Mouse (Mus musculus) E14TG2a.4 (cell line): ENCODE results near the gene Tceanc2.

Experiments
- CTCF ChIP-seq: conservative IDR thresholded peaks from 2 replicates; pipeline ENCODE4 v1.5.1; 2014; ENCODE audit warnings: low read length
- POU5F1 ChIP-seq: IDR thresholded peaks from 2 replicates; pipeline ENCODE4 v1.6.1; 2014; ENCODE audit warnings: low read length, borderline replicate concordance

GRCm38 (mm10) chr4:107210483-107211097, 31.7 kb upstream of the Tceanc2 start:
- TF ChIP-seq CTCF (no peak), POU5F1 (no peak)
